Mouse (Mus musculus) thymus, adult 2 months (tissue): Measurements from ENCODE around the gene Emb. TPM values are rescaled to one million over a fixed set of nuclear protein-coding genes. Genes with fewer than 3 reads are reported as not detected.

Experiments used
- DNase-seq: peaks from one replicate; pipeline ENCODE4 v3.0.0; 2021
- H3K27ac ChIP-seq: fragments of 200-500 bp; 2 replicates; pipeline ENCODE4 v1.5.1; 2012; ENCODE audit warnings: low read length, control low read depth; ENCODE audit not compliant: control insufficient read depth, insufficient read depth
- H3K27me3 ChIP-seq: fragments of 200-500 bp; 2 replicates; pipeline ENCODE4 v1.6.1; 2012; ENCODE audit warnings: mild to moderate bottlenecking, low read length, moderate library complexity, mixed read lengths; ENCODE audit not compliant: control insufficient read depth, insufficient read depth
- H3K36me3 ChIP-seq: fragments of 200-500 bp; 2 replicates; pipeline ENCODE4 v1.6.1; 2012; ENCODE audit warnings: mild to moderate bottlenecking, low read length, moderate library complexity; ENCODE audit not compliant: control insufficient read depth, insufficient read depth
- H3K4me1 ChIP-seq: fragments of 200-500 bp; replicated peaks from 2 replicates; pipeline ENCODE4 v1.6.1; 2012; ENCODE audit warnings: low read length; ENCODE audit not compliant: control insufficient read depth, insufficient read depth
- H3K4me3 ChIP-seq: fragments of 200-500 bp; 2 replicates; pipeline ENCODE4 v1.5.1; 2012; ENCODE audit warnings: mild to moderate bottlenecking, low read length, control low read depth, moderate library complexity; ENCODE audit not compliant: control insufficient read depth, insufficient read depth
- CTCF ChIP-seq: fragments of 200-500 bp; IDR thresholded peaks from 2 replicates; pipeline ENCODE4 v1.5.1; 2012; ENCODE audit warnings: mild to moderate bottlenecking, control low read depth, low read length, moderate library complexity, borderline replicate concordance; ENCODE audit not compliant: control insufficient read depth, poor library complexity, insufficient read depth; ENCODE audit errors: extremely low read depth
- POLR2A ChIP-seq: fragments of 200-500 bp; IDR thresholded peaks from 2 replicates; pipeline ENCODE4 v1.6.1; 2012; ENCODE audit warnings: mild to moderate bottlenecking, low read length, control low read depth, moderate library complexity; ENCODE audit not compliant: control insufficient read depth, poor library complexity, insufficient read depth; ENCODE audit errors: extremely low read depth
- WGBS: fragments of 180-500 bp; shearing (Covaris S2); methylation state at CpG from one replicate; pipeline ENCODE4 v1.1.7; 2018; 5-methylcytosine and 5-hydroxymethylcytosine counted together
- polyA plus RNA-seq: library from polyadenylated mRNA; depleted of rRNA; stranded (reverse); fragments of >200 nt; gene quantifications from 2 replicates; pipeline ENCODE4 v1.2.3, GENCODE M21; 2012

Gene Emb
- polyA plus RNA-seq, 1 experiment = 63.4 TPM

DNA sequence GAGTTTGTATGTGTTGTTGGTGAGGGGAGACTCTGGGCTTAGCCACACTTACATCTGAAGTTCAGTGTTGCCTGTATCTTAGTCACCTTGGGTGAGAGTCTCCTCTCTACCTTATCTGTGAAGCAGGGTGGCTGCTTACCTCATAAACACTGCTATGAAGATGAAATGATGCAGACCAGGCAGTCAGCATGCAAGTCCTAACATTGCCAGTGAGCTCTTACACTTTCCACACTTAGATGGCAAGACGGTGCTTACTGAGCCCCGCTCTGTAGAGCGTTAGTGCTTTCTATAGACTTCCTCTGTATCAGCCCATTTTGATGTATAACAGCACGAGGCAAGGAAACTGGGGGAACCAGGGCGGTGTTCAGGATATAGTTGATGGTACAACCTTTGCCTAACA is 34.3 kb downstream of the Emb start:
- Histone ChIP-seq H3K36me3 (peaks cover 12% of the 10 kb centered on the region; the same call in 1 of the 2 replicates), H3K27me3 (no peaks in the 10 kb centered on the region), H3K4me1 (peaks cover 6% of the 10 kb centered on the region), H3K27ac (no peak overlapping the region; the same call in 1 of the 2 replicates), H3K4me3 (no peak overlapping the region)
- no peak for TF ChIP-seq POLR2A
- no peak for TF ChIP-seq CTCF
- WGBS = 24% methylated on average over 5 of the region's 5 CpGs
- DNase-seq = no peak

DNA sequence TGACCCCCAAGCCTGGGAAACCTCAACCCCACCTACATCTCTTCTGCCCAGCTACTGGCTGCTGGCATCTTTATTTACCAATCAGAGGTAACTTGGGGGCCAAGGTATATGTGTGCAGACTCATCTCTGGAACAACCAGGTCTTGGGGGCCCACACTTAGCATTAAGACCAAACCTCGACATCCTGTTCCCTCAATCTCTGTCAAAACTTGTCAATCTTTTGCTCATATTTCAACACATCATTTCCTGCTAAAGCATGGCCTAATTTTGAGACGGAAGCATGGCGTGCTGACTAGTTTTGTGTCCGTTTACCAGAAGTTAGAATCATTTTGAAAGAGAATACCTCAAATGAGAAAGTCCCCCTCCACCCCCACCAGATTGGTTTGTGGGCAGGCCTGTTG is 52.4 kb downstream of the Emb start:
- TF ChIP-seq CTCF = no peak
- no peak for TF ChIP-seq POLR2A
- 66% methylated on average over 4 of the region's 4 CpGs for WGBS
- H3K27ac ChIP-seq = no peak overlapping the region
- H3K27me3 ChIP-seq = no peaks in the 10 kb centered on the region
- peaks cover 44% of the 10 kb centered on the region for H3K36me3 ChIP-seq
- no peak overlapping the region for H3K4me3 ChIP-seq
- no peak for DNase-seq
- 0 out of 2 replicates have a peak, but pooled peaks cover 4% of the 10 kb centered on the region for H3K4me1 ChIP-seq

DNA sequence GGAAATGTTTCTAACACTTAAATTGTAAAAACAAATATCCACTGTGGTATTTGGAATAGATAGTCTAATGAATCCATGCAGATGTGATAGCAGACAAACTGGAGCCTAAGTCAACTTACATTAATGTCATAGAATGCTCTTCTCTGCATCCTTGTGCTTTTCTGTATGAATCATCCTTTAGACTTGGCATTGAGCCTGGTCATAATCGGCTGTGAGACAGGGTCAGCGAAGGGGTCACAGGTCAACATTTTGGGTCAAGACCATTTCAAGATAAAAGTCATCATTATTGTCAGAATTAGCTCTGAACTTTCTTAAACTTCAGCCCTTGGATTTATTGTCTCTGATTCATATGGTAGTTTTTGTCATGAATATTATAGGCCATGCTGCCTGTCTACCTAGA is 57.8 kb downstream of the Emb start:
- no peaks in the 10 kb centered on the region for H3K27me3 ChIP-seq
- no peaks in the 10 kb centered on the region for H3K4me1 ChIP-seq
- H3K36me3 ChIP-seq = peaks cover 60% of the 10 kb centered on the region
- H3K27ac ChIP-seq = no peak overlapping the region
- DNase-seq = no peak
- H3K4me3 ChIP-seq = no peak overlapping the region
- TF ChIP-seq POLR2A = no peak
- WGBS = 94% methylated on average over 2 of the region's 2 CpGs

DNA sequence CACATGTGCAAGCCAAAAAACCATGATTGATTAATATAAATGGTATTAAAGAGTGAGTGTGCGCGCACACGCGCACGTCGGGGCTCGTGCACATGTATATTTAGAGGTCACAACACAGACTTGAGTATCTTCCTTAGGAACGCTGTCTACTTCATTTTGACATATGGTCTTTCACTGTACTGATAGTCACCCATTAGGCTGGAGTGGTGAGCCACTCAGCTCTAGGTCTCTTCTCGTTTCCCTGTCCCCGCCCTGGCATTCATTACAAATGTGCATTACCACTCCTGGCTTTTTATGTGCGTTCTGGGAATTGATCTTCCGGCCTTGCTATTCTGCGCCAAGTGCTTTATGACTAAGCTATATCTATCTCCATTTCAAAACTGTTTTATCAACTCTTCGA is 59.6 kb downstream of the Emb start:
- WGBS = 98% methylated on average over 14 of the region's 14 CpGs
- H3K4me1 ChIP-seq = no peaks in the 10 kb centered on the region
- peaks cover 68% of the 10 kb centered on the region for H3K36me3 ChIP-seq
- DNase-seq = no peak
- no peaks in the 10 kb centered on the region for H3K27me3 ChIP-seq
- TF ChIP-seq POLR2A (no peak), CTCF (no peak)
- no peak overlapping the region for H3K4me3 ChIP-seq
- H3K27ac ChIP-seq = no peak overlapping the region

DNA sequence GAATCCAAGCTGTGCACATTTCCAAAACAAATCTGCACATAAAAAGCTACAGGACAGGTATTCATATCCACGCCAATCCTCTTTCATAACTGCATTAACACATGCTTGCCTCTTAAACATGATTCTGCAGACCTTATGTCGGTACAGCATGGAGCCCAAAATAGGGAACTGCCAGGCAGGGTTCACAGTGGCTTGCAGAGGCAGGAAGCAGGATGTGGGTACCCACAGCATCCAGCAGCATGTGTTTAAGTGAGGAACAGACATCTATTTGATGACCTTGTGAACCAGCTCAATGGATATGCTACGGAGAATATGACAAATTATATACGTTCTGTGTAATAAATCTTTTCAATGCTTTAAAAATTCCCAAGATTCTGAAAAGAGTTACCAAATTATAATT is 75.7 kb downstream of the Emb start:
- Histone ChIP-seq H3K4me3 (no peak overlapping the region), H3K27me3 (no peaks in the 10 kb centered on the region), H3K27ac (no peak overlapping the region), H3K36me3 (no peaks in the 10 kb centered on the region), H3K4me1 (0 out of 2 replicates have a peak, but pooled peaks cover 2% of the 10 kb centered on the region)
- no peak for TF ChIP-seq POLR2A
- no peak for TF ChIP-seq CTCF
- 2% methylated on average over 4 of the region's 4 CpGs for WGBS
- peak; percentile 79 for DNase-seq

DNA sequence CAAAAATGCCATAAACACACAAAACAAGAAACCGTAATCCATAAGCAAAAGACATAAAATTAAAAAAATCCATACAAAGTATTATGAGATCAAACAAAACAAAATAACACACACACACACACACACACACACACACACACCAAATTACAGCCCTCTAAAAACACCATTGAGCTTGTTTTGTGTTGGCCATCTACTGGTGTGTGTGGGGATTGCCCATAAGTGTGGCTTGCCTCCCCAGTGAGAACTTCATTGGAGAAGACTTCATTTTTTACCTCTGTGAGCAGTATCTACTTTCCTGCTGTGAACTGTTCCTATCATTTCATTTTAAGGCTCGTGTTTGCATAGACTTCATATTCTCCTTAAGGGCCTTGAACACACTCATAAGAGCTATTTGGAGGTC is 78.6 kb downstream of the Emb start:
- Histone ChIP-seq H3K36me3 (no peaks in the 10 kb centered on the region), H3K4me3 (no peak overlapping the region), H3K4me1 (peaks cover 7% of the 10 kb centered on the region; the same call in 1 of the 2 replicates), H3K27ac (no peak overlapping the region), H3K27me3 (no peaks in the 10 kb centered on the region)
- 95% methylated on average over 2 of the region's 2 CpGs for whole genome bisulfite sequencing
- peak; percentile 49 for DNase-seq
- TF ChIP-seq CTCF (no peak), POLR2A (no peak)

DNA sequence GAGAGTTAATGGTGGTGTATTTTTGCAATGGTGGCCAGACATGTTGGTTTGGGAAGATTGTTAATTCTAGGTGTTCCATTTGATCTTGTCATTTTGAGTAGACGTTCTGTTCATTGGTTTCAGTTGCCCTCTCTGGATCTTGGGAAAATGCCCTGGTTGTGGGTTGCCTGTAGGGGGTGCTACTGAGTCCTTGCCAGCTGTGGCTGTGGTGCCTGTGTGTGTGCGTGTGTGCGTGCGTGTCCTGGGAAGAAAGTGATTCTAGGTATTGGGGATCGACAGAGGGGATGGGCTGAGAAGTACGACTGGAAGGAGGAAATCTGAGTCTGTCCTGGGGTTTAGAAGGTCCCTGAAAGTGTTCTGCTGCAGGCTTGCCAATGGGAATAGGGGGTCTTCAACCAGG is 79.1 kb downstream of the Emb start:
- TF ChIP-seq POLR2A (no peak), CTCF (peak; percentile 65; the same call in 1 of the 2 replicates)
- no peak overlapping the region for H3K27ac ChIP-seq
- 94% methylated on average over 6 of the region's 6 CpGs for WGBS
- peaks cover 7% of the 10 kb centered on the region; the same call in 1 of the 2 replicates for H3K4me1 ChIP-seq
- DNase-seq = no peak
- H3K4me3 ChIP-seq = no peak overlapping the region
- no peaks in the 10 kb centered on the region for H3K36me3 ChIP-seq
- H3K27me3 ChIP-seq = no peaks in the 10 kb centered on the region
